Mouse (Mus musculus): ENCODE data around the gene Serpina16. TPM values are rescaled to one million over a fixed set of nuclear protein-coding genes. Genes with fewer than 3 reads are reported as not detected.
"Not testable (repeated sequence)": the region's sequence is repeated elsewhere in the genome, so short reads cannot be mapped to it uniquely, and the experiment has no call there.

Serpina16 gene
- total RNA-seq, 2 experiments from 2014 or later, result not detected

- Histone ChIP-seq H3K27ac (no peak overlapping the region), H3K4me3 (no peak overlapping the region)
- TF ChIP-seq CTCF (conservative IDR thresholded peaks at IDR 0.05), result no peak
- DNase-seq (ENCODE audit: low spot score in 2 of 2), result no peak
These were observed 2.8 kb downstream of the Serpina16 start for GRCm38 (mm10) chr12:103673179-103673578.

DNA sequence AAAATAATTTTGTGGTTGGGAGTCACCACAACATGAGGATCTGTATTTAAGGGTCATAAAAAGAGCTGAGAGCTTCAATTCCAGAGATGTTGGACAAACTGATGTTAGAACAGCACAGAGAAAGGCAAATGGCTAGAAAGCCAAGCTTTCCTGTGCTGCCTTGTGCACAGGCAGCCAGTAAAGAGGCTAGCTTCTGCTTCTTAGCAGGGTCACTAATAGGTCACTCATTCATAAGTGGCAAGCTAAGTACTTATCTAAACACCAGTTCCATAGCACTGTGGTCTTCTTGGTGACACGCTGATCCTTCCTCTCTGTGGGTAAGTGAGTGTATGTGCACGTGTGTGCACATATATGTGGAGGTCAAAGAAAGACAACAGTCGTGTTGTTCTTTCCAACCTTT is 4.5 kb downstream of the Serpina16 start:
- H3K4me3 ChIP-seq, result no peak overlapping the region
- no peak overlapping the region for H3K27ac ChIP-seq
- no peak for TF ChIP-seq CTCF (conservative IDR thresholded peaks at IDR 0.05)
- no peak for DNase-seq (ENCODE audit: low spot score in 2 of 2)

GRCm38 (mm10) chr12:103670964-103671363 is 5.0 kb downstream of the Serpina16 start:
- no peak overlapping the region for H3K4me3 ChIP-seq
- no peak for TF ChIP-seq CTCF (conservative IDR thresholded peaks at IDR 0.05)
- no peak overlapping the region for H3K27ac ChIP-seq
- DNase-seq (ENCODE audit: low spot score in 2 of 2), result no peak

- H3K4me3 ChIP-seq, result no peak overlapping the region
- no peak for TF ChIP-seq CTCF (conservative IDR thresholded peaks at IDR 0.05)
- H3K27ac ChIP-seq, result no peak overlapping the region
- DNase-seq (ENCODE audit: low spot score in 2 of 2), result peak; percentile 58 to 80
These were observed 5.6 kb downstream of the Serpina16 start for GRCm38 (mm10) chr12:103670344-103670743.

DNA sequence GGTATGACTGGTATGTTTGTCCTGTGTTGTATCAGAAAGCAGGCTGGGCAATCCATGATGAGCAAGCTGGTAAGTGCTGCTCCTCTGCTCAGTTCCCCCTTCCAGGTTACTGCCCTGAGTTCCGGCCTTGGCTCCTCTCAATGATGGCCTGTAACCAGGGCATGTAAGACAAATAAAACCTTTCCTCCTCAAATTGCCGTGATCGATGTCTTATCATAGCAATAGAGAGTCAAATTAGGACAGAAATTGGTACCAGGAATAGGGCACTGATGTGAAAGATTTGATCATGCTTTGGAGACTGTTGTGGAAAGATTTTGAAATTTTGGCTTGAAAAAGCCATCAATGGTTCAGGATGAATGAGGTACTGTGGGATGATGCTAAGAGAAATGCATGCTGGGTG is 10.7 kb downstream of the Serpina16 start:
- H3K4me3 ChIP-seq, result no peak overlapping the region
- no peak for DNase-seq (ENCODE audit: low spot score in 2 of 2)
- TF ChIP-seq CTCF (conservative IDR thresholded peaks at IDR 0.05), result no peak

DNA sequence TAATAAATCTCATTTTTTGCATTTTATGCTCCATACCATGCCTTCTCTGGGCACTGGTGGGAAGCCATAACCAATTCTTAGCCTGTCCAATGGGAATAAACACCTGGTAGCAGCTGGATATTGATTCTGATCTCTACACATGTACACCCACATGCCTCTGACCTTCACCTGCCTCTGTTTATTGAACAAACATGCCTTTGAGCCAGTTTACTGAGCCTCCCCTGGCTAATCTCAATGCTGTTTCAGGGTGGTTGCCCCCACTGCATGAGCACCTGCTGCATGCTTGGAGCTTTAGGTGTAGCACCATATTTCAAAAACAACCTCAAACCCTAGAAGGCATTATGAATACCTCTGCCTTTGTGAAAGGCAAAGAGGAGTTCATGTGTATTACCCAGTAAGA is 13.9 kb downstream of the Serpina16 start:
- not testable (repeated sequence) for DNase-seq (ENCODE audit: low spot score in 2 of 2); H3K4me3 ChIP-seq; H3K27ac ChIP-seq

More for the DNA sequence above, 10.7 kb downstream of the Serpina16 start:
- H3K27ac ChIP-seq, result no peak overlapping the region

- TF ChIP-seq CTCF (conservative IDR thresholded peaks at IDR 0.05), result no peak
- no peak for DNase-seq (ENCODE audit: low spot score in 2 of 2)
- Histone ChIP-seq H3K27ac (no peak overlapping the region), H3K4me3 (no peak overlapping the region)
These were observed 15.9 kb downstream of the Serpina16 start for GRCm38 (mm10) chr12:103660076-103660475.

DNA sequence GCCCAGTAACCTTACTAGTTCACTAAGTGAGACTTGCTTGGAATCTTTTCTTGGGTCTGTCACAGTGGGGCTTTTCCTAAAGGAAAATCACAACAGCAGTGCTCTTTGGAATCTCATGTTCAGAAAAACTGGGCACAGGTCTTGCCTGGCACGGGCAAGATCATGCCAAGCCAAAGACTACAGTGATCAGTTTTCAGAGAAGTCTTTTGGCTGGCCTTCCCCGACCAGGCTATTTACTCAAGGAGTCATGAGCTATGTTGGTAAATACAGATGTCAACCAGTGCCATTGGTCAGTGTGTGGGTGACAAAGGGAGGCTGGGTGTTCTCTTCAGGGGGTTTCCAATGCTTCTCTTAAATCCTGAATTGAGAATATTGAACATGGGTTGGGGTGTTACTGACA is 16.8 kb downstream of the Serpina16 start:
- DNase-seq (ENCODE audit: low spot score in 2 of 2), result no peak
- TF ChIP-seq CTCF (conservative IDR thresholded peaks at IDR 0.05), result no peak
- no peak overlapping the region for H3K4me3 ChIP-seq
- H3K27ac ChIP-seq, result no peak overlapping the region

- no peak overlapping the region for H3K4me3 ChIP-seq
- DNase-seq (ENCODE audit: low spot score in 2 of 2), result no peak
- no peak for TF ChIP-seq CTCF (conservative IDR thresholded peaks at IDR 0.05)
- no peak overlapping the region for H3K27ac ChIP-seq
These were observed 17.9 kb downstream of the Serpina16 start for GRCm38 (mm10) chr12:103657991-103658390.

DNA sequence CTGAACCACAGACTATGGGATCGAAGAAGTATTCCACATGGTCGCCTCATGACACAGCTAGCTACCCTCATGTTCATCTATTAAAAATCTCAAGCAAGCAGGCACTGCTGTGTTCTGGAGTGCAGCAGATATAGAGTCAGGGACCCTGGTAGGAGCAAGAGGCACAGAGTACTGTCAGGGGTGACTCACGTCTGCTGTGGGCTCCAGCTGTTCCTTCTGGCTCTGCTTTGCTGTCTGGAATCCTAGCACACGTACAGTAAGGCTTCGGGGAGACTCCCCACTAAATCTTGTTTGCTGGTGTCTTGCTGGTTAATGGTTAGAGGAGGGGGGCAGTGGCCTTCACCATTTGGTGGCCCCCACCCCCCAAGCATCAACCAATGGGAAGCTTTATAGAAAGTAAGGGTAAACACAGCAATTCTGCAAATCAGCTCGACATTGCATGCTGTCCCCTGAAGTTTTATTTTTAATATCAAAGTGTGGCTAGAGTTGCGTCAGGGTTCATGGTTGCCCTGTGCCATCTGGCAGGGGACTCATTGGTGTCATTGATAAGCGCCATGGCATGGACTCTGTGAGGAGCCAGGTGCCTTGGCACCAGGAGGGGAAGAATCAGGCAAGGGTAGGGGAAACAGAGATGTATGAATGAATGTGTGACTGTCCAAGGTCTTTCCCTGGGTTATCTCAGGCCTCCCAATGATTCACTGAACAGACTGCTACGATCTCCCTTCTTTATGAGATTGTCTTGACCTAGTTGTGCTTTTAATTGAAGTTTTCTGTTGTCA is 18.9 kb downstream of the Serpina16 start, which contains the start of gene Serpina6:
Gene Serpina6, minus strand, starts transcription at position 365 of the 779 bp plus-strand sequence.
- DNase-seq (ENCODE audit: low spot score in 2 of 2), result no peak
- no peak within 1 kb of the TSS for H3K4me3 ChIP-seq
- H3K27ac ChIP-seq, result no peak within 1 kb of the TSS
- TF ChIP-seq CTCF (conservative IDR thresholded peaks at IDR 0.05), result no peak

GRCm38 (mm10) chr12:103655123-103656044 is 20.6 kb downstream of the Serpina16 start:
- no peak for DNase-seq (ENCODE audit: low spot score in 2 of 2)
- H3K4me3 ChIP-seq, result no peak overlapping the region
- TF ChIP-seq CTCF (conservative IDR thresholded peaks at IDR 0.05), result no peak
- H3K27ac ChIP-seq, result no peak overlapping the region

- no peak for DNase-seq (ENCODE audit: low spot score in 2 of 2)
- no peak overlapping the region for H3K4me3 ChIP-seq
- TF ChIP-seq CTCF (conservative IDR thresholded peaks at IDR 0.05), result no peak
- no peak overlapping the region for H3K27ac ChIP-seq
These were observed 22.1 kb downstream of the Serpina16 start for GRCm38 (mm10) chr12:103653836-103654235.

GRCm38 (mm10) chr12:103646314-103646713 is 29.6 kb downstream of the Serpina16 start:
- no peak for DNase-seq (ENCODE audit: low spot score in 2 of 2)
- Histone ChIP-seq H3K4me3 (no peak overlapping the region), H3K27ac (no peak overlapping the region)
- TF ChIP-seq CTCF (conservative IDR thresholded peaks at IDR 0.05), result no peak
